Mouse (Mus musculus): ENCODE data around the gene Gtf3a.
"Not testable (repeated sequence)": the region's sequence is repeated elsewhere in the genome, so short reads cannot be mapped to it uniquely, and the experiment has no call there.

Gene Gtf3a

DNA sequence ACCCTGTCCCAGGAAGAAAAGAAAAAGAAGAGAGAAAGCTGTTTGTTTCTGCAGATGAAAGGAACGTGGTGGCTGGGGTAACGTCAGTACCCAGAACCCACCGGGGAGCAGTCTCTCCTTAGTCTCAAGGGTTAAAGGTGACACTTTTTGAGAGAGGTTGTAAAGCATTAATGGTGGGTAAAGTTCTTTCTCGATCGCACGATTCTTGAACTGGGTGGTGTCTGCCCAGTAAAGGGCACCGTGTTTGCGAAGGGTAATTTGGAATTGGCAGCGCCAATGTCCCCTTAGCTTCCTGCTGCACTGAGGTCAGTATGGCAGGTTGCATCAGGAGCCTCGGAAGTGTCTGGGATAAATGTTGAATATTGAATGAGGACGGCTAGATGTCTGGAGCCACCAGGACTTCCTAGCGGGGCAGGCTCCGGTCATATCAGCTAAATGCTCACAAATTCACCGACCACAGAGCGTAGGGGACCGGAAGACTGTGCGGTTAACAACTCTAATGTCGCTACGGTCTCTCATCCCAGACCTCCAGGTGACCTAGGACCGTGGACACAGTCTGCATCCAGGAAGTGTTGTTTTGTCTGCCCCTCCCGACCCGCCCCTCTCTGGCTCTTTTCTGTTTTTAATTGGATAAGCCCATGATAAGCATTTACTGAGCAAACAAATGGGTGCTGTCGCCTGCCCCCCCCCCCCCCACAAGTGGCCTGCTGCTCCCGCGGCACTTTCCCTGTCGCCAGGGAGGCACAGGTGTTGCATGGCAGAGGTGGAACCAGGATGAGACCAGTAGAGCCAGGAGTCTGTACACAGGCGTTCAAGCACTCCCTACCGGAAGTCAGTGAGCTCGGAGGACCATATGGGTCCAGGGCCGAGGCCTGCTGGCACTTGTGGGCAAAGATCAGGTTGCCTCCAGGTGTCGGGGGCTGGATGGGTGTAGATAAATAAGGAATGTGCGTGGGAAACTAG lies 10.6 kb upstream of the Gtf3a start:
- DNase-seq (ENCODE audit: low read depth, low spot score) = no peak

DNA sequence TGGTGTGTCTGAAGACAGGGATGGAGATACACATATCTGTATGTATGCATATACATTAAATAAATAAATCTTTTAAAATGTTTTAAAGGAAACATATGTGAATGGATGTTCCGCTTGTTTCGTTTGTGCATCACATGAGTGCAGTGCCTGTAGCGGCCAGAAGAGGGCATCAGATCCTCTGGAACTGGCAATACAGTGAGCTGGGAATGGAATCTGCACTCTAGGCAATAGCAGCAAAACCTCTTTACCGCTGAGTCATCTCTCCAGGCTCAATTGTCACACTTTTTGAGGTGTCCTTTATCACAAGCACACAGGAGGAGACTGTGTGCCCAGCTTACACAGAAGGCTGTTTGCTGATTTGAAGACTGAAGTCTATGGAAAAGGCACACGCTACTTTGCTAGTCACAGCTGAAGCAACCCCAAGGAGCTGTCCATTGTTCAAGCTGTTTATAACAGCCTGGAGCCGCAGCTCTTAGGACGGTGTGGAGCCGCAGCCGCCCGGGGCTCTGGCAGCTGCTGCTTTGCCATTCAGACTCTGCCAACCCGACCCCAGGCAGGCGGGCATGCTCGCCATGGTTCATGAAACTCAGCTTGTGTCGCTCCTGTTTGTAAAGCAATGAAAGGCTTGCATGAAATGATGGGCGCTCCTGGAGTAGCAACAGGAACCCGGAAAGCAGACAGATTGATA lies 9.2 kb upstream of the Gtf3a start:
- DNase-seq (ENCODE audit: low read depth, low spot score) = no peak

DNA sequence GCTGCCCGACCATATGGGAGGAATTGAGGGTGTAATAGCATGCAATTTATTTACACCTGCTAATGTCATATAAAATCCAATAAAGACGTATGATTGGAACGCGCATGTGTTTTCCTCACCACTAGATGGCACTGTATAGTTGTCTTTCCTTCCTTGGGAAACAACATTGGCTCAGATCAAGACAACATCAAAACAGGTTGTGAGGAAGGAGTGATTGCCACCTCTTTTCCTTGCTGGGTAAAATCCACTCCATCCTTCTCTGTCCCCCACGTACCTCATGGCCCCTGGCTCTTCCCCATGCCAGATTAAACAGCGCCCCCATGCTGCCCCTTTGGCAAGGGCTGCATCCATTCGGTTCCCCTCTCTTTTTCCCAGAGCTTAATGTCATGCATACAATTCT lies 8.2 kb upstream of the Gtf3a start:
- no peak for DNase-seq (ENCODE audit: low read depth, low spot score)

DNA sequence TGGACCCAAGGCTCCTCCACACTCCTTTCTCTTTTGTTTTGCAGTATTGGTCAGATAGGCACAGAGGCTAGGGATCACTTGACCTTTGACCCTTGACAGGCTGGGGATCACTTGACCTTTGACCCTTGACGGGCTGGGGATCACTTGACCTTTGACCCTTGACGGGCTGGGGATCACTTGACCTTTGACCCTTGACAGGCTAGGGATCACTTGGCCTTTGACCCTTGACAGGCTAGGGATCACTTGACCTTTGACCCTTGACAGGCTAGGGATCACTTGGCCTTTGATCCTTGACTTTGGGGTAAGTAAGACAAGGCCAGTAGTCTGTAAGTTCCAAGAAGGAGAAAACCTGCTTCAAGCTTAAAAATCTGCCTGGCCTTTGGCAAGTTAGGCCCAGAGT lies 6.5 kb upstream of the Gtf3a start:
- not testable (repeated sequence) for DNase-seq (ENCODE audit: low read depth, low spot score)

DNA sequence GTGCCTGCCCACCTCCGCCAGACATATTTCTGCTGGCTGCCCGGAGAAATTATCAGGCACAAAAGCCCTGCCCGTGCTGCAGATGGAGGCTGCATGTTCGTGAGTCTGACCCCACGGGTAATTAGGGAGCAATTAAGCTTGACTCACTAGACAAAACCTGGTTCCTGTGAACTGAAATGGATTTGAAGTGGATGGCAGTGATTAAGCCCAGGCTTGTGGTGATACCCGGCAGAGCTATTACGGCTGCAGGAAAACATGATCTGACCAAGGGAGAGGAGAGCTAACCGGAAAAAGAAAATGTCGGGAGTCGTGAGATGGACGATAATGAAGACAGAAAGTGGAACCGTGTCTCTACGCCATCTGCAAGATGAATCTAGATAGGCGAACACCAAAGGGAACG lies 5.5 kb upstream of the Gtf3a start:
- no peak for DNase-seq (ENCODE audit: low read depth, low spot score)

DNA sequence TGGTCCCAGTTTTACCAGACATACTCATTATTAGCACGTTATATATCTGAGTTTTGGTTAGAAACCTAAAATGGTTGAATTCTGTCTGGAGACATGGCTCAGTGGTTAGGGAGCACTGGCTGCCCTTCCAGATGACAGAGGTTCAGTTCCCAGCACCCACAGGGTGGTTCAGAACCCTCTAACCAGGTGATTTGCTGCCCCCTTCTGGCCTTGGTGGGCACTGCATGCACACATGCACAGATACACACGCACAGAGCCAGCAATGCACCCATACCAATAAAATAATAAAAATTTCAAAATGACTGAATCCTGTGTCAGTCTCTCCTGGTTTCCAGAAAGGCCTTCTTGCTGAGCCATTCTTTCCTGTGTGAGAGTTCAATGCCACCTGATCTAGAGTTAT lies 3.9 kb upstream of the Gtf3a start:
- DNase-seq (ENCODE audit: low read depth, low spot score) = no peak

DNA sequence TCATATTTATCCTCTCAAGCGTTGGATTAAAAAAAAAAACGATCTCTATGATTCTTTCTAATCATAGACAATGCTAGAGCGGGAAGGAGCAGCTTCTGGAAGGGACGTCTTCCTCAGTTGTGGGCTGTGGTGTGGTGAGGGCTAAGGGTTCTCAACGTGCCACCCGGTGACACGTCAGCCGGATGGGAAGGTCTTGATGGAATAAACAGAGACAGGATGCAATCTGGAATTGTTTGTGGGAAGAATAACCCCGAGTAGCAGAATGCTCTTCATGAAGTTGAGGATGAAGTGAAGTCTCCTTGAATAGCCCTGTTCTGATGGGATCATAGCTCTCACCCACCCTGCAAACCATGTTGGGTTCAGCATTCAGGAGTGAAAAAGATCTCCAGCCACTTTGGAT lies 1.8 kb upstream of the Gtf3a start:
- no peak for DNase-seq (ENCODE audit: low read depth, low spot score)

DNA sequence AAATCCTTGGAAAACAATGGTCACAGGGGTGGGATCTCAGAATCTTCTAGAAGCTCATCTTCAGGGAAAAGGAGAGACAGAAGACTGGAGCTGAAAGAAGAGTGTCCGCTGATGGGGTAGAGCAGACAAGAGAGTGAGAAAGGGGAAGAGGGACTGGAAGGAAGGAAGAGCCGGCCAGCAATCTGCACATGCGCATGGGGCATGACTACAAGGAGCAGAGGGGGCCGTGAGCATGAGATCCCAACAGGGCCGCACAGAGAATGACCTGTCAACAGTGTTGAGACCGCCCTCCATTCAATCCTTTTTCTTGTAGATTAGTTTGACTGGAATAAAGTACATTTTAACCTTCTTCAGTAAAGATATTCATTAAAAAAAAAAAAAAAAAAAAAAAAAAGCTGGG lies 960 bp upstream of the Gtf3a start:
- DNase-seq (ENCODE audit: low read depth, low spot score) = no peak

DNA sequence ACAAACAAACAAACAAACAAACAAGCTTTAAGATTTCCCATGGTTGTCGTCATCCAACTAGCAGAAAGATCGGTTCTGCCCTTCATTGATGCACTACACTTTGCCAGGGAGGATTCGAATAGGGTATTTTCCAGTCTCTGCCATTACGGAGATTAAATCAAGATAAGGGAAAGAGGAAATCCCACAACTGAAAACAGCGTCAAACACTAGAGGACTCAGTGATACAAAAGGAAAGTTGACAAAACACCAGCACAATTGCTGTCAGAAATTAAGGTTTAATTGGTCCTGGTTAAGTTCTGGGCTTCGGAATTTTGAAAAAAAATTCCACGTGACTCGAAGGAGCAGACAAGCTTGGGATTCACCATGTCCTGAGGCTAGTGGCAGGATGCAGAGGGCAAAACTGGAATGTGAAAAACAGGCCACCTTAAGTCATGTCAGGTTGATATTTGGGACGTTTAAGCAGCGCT lies 383 bp upstream of the Gtf3a start:
- no peak for DNase-seq (ENCODE audit: low read depth, low spot score)

DNA sequence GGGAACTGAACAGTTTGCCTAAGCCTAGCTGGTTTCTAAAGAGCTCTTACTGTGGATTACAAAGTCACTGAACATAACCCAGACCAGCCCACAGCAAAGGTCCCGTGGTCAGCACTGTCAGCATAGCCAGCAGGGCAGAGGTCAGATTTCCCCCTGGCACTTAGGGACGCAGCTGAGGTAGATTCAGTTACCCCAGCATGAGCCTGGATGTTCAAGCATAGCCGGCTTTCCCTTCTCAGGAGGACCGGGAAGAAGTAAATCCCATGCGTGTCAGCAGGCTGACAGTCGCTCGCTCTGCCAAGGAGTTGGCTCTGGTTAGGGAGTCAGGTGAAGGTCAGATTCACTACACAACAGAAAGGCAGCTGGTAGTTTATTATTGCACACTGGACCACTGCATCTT lies 6.1 kb downstream of the Gtf3a start:
- DNase-seq (ENCODE audit: low read depth, low spot score) = no peak

DNA sequence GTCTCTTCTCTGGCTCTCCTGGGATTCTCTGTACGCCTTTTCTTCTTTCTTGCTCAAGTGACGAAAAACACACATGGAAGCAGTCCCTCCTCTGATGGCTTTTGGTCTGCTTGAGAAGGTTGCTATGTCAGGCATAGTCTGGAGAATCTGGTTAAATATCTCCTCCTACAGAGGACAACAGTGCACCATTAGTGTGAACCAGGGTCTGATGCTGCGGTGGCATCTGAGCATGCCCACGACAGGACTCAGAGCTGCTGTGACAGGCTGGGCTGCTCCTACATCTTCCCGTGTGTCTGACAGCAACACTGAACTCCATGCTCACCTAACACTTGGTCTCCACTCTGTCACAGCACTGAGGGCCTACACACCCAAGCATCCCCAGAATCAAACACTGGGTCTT lies 7.2 kb downstream of the Gtf3a start:
- DNase-seq (ENCODE audit: low read depth, low spot score) = no peak

DNA sequence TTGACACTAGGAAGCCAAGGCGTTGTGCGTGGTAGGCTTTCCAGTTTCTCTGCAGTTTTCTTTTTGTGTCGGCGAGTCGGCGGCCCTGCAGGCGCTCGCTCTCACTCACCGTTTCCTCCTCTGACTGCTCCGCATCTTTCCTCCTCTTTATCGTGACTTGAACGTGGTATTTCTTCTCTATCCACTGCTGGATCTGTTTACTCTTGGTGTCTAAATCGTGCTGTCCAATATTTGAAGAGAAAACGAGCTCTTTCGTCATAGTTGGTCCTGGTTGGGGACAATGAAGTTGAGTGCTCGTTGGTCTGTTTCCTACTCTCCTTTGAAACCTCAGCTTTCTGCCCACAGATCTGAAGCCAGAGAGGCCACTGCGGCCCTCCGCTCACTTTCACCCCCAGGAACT lies 8.2 kb downstream of the Gtf3a start:
- DNase-seq (ENCODE audit: low read depth, low spot score) = no peak

DNA sequence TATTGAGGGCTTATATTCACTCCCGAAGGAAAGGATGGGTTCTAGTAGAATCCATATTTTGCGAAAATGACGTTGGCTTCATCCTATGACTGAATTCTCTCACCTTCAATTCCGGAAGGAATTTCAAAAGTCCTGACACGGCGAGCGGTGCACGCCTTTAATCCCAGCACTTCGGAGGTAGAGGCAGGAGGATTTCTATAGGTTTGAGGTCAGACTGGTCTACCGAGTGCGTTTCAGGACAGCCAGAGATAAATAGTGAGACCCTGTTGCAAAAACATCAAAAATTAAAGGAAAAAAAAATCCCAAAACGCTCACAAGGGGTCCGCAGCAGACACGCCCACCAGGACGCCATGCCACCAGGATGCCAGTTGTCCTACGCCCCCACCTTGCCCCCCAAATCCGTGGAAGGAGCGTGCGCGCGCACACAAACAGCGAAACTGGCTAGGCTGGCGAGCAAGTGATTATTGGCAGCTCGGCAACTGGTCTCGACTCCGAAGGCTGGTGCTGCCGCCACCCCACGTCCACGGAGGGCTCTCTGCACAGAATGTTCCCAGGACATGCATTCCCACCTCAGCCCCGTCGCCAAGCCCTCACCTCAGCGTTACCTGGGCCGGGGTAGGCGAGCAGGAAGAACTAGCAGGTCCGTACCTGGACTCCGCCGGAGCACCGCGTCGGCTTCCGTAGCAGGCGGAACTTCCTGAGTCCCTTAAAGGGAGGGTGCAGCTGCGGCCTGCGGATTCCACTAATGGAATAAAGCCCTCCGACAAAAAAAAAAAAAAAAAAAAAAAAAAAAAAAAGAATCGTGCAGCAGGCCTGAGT lies 14.9 kb downstream of the Gtf3a start, which contains the start of gene Mtif3:
Gene Mtif3 (minus strand): TSS at position 683 of the 819 bp plus-strand sequence.
- peak; percentile 70 for DNase-seq (ENCODE audit: low read depth, low spot score)

DNA sequence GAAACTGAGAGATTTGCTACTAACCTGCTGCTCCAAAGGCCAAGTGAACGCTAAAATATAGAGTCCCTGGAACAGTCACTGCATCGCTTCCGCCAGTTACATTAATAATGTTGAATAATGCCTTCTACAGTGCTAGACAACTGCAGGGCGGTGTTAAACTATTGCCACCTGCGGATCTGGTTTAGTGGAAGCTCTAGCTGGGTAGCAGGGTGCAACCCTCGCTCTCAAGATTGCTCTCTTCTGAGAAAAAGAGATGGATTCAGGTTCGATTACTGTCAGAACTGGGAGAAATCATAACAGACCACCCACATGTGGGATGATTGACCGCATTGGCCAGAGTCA lies 15.5 kb downstream of the Gtf3a start:
- DNase-seq (ENCODE audit: low read depth, low spot score) = no peak

DNA sequence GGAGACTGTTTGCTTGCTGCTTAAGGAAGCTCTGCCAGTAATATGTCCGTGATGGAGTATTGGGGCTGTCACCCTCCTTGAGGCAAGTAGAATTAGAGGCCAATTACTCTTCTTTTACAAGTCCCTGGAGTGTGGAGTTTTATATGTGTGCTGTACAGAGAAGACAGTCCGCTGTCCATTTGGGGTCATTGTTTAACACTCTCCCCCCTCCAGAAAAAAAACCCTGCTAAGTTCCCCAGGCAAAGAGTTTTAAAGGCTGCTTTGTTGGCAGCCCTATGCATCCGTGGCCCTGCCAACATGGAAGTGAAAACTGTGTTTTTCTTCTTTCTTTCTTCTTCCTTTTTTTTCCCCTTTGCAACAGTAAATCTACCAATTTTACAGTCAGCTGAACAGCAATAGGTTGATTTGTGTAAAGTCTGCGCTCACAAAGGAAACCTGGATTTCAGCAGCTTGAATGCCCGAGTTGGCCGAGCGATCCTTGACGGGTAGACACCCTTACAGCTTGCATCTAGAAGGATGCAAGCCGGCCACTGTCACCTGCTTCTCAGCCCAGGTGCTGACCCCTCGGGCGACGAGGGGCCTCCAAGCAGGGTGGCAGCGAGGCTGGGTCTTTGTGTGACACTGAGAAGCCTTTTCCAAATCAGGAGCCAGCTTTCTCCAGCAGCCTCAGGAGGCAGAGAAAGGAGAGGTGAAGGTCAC lies 20.4 kb downstream of the Gtf3a start:
- no peak for DNase-seq (ENCODE audit: low read depth, low spot score)

DNA sequence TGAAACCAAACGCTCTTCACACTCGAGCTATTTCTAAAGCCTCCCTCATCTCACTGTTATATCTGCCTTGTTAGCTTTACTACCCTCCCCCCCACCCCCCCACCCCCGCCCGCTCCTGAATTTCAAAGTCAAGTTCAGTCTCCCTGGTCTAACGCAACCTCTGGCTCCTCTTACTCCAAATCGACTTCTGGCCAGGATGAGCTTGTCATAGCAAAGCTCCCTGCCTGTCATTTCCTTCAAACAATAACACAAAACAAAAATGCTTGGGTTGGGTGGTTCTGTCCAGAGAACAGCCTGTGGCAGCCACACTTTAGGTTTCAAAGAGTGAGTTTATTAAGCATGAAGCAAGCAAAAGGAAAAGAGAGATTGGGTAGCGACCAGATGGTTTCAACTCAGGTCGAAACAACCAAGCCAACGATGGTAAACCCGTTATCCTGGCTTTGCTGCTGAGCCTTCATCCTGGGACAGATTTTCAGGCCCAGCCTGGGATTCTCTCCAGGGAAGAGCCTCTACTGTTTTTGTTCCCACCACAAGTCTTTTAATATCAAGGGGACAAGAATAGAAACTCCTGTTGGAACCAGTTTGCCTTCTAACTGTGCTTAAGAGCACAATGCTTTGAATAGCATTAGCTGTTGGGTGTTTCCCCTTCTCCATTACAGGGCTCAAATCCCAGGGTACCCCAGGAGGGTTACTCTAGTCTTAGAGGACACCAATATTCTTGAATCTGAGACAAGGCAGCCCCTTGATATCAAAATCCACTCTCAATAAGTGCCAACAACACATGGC lies 23.5 kb downstream of the Gtf3a start:
- DNase-seq (ENCODE audit: low read depth, low spot score) = no peak

DNA sequence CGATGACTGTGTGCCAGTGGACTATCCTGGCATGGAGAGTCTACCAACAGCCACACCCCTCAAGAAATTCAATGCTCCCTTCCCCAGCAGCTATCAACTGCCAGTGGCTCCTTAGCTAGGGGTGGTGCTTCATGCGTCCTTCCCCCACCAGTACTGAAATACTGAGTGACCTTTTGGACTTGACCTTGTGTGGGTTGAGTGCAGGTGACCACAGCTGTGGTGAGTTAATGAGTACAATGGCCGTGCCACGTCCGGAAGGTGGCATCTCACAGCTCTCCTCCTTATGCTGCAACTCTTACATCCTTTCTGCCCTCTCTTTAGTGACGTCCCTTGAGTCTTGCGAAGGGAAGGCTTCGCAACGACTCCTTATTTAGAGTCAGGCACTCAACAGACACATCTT lies 24.9 kb downstream of the Gtf3a start:
- DNase-seq (ENCODE audit: low read depth, low spot score) = no peak

DNA sequence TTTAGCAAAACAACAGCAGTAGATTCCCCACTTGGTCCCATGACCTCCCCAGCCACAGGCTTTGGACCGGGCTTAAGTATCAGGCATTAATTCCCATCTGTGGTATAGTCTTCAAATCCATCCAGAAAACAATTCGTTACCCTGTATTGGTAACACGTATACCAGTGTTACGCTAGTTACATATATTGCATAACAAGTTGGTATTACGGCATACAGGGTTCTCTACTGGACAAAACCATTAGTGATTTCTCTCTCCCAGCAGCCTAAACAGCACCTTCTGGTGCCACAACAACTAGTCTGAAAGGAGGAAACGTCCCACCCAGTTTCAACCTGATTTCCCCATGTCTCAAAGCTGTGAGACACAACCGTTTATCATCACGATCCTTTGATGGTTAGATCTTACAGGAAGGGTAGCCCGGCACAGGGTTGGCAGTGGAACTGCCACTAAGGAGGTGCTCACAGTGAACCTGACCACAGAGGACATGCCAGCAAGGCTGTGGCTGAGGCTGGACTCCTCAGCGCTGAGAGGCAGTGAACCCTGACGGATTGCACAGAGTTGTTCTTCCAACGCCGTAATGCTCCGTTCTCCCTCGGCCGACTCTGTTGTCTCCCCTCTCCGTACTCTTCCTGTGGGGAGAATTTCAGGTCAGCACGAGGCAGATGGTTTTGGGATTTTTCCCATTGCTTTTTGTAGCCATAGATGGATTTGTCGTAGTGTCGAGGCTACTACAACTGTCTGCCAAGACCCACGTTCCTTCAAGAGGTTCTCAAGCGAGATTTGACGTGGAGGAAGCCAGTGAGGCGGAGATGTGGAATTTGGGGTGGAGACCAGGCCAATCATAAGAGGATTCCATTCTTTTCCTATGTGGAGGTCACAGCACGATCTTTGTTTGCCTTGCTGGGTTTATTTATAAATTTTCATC lies 25.7 kb downstream of the Gtf3a start:
- DNase-seq (ENCODE audit: low read depth, low spot score) = no peak

DNA sequence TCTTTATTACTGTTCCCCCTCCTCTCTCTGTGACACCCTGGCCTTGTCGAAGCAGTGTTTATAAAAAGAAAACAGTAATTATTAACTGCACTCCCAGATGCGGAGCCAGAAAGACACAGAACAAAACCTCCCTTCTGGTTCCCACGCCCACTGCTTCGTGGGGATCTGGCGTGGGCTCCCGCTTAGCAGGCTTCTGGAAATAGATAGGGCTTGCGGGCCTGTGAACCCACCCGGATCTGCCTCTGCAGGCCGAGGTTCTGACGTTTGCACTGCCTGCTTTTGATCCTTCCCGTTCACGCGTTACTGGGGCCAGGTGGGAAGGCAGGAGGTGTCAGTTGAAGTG lies 26.3 kb downstream of the Gtf3a start:
- DNase-seq (ENCODE audit: low read depth, low spot score) = no peak

DNA sequence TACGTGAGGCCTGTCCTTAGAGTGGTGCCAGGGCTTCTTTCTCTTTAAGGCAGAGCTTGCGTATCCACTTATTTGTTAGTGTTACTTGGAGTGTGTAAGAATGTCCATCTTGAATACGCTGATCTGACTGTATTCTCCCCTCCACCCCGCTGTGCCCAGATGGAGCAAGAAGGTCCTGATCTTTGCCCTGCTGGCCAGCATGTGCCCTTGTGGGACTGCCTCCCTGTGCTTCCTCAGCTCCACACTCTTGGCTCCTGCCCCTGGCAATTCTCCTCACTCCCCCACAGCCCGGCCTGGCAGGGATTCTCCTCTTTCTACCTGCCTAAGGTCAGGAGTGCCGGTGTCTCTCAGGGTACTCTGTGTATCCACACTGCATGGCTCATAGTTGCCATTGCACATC lies 32.9 kb downstream of the Gtf3a start:
- no peak for DNase-seq (ENCODE audit: low read depth, low spot score)
